Mouse (Mus musculus) erythroblast, embryonic 14.5 days (primary cell): ENCODE results near the gene Fam104a.

ENCODE experiments used
- GATA1 ChIP-seq: IDR thresholded peaks from 2 replicates; pipeline ENCODE4 v1.6.1; 2012; ENCODE audit warnings: low read length, inconsistent platforms, mixed read lengths
- TAL1 ChIP-seq: IDR thresholded peaks from 3 replicates; pipeline ENCODE4 v1.6.1; 2012; ENCODE audit warnings: low read length, inconsistent platforms, mixed read lengths

- no peak for TF ChIP-seq TAL1
- TF ChIP-seq GATA1, result no peak
Measured at GRCm38 (mm10) chr11:113710257-113710777, 26.4 kb upstream of the Fam104a start.
